Mouse (Mus musculus): ENCODE measurements around the gene Lrrc23. TPM values are rescaled to one million over a fixed set of nuclear protein-coding genes. Genes with fewer than 3 reads are reported as not detected.
"Not testable (repeated sequence)": the region's sequence is repeated elsewhere in the genome, so short reads cannot be mapped to it uniquely, and the experiment has no call there.

Lrrc23 gene
- polyA plus RNA-seq, 1 experiment from 2014 or later = 0.09 TPM

GRCm38 (mm10) chr6:124806446-124807140 is 27.1 kb upstream of the Lrrc23 start:
- Histone ChIP-seq H3K4me2 (peak overlapping the region; percentile 78), H3K36me3 (peaks cover 17% of the 10 kb centered on the region), H3K9ac (peak overlapping the region; percentile 80), H3K4me3 (peak overlapping the region; percentile 60), H3K27ac (replicated peaks) (peak overlapping the region; percentile 93), H3K4me1 (peaks cover 51% of the 10 kb centered on the region), H3K27me3 (replicated peaks) (no peaks in the 10 kb centered on the region), H3K9me3 (no peaks in the 10 kb centered on the region)
- no peak for ATAC-seq (ENCODE audit: extremely low read depth, insufficient number of reproducible peaks, low FRiP score, low TSS enrichment)
- 76% methylated on average over 7 of the region's 7 CpGs for WGBS

- no peaks in the 10 kb centered on the region for H3K27me3 ChIP-seq (replicated peaks)
- H3K4me3 ChIP-seq = peak overlapping the region; percentile 60
- peak overlapping the region; percentile 93 for H3K27ac ChIP-seq (replicated peaks)
- H3K9ac ChIP-seq = peak overlapping the region; percentile 80
- peak overlapping the region; percentile 78 for H3K4me2 ChIP-seq
- no peaks in the 10 kb centered on the region for H3K9me3 ChIP-seq
- peak; percentile 82 for ATAC-seq (ENCODE audit: extremely low read depth, insufficient number of reproducible peaks, low FRiP score, low TSS enrichment)
- WGBS = 2% methylated on average over 34 of the region's 34 CpGs
- peaks cover 8% of the 10 kb centered on the region for H3K36me3 ChIP-seq
- peaks cover 46% of the 10 kb centered on the region for H3K4me1 ChIP-seq
Measured at GRCm38 (mm10) chr6:124805341-124806321, 26.1 kb upstream of the Lrrc23 start.

DNA sequence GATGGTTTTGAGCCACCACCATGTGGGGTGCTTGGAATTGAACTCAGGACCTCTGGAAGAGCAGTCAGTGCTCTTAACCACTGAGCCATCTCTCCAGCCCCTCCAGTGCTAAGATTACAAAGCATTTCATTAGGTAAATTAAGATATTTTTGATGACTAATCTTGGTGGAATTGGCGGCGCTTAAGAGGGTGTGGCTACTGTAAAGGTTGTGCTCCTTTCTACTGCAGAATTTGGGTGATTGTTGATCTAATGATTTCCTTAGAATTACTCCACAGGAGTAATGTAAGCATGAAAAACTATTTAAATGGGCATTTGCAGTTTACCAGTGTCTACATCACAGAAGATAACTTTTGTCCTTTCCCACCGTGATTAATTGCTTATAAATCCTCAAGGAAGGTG is 24.8 kb upstream of the Lrrc23 start:
- no peak overlapping the region; the same call in 1 of the 2 replicates for H3K27ac ChIP-seq (replicated peaks)
- 78% methylated on average over 3 of the region's 3 CpGs for WGBS

GRCm38 (mm10) chr6:124803691-124804090 is 24.2 kb upstream of the Lrrc23 start:
- not testable (repeated sequence) for H3K9me3 ChIP-seq; H3K27me3 ChIP-seq (replicated peaks); H3K9ac ChIP-seq; H3K36me3 ChIP-seq; H3K4me3 ChIP-seq; H3K27ac ChIP-seq (replicated peaks); H3K4me2 ChIP-seq; ATAC-seq (ENCODE audit: extremely low read depth, insufficient number of reproducible peaks, low FRiP score, low TSS enrichment)
- WGBS = 88% methylated on average over 4 of the region's 4 CpGs
- peaks cover 34% of the 10 kb centered on the region for H3K4me1 ChIP-seq

More for the DNA sequence above, 24.8 kb upstream of the Lrrc23 start:
- no peak overlapping the region for H3K9ac ChIP-seq
- peaks cover 34% of the 10 kb centered on the region for H3K4me1 ChIP-seq
- no peak overlapping the region for H3K4me3 ChIP-seq
- H3K4me2 ChIP-seq = no peak overlapping the region; the same call in 1 of the 2 replicates
- no peaks in the 10 kb centered on the region for H3K27me3 ChIP-seq (replicated peaks)
- no peaks in the 10 kb centered on the region for H3K9me3 ChIP-seq
- no peaks in the 10 kb centered on the region for H3K36me3 ChIP-seq
- no peak for ATAC-seq (ENCODE audit: extremely low read depth, insufficient number of reproducible peaks, low FRiP score, low TSS enrichment)

DNA sequence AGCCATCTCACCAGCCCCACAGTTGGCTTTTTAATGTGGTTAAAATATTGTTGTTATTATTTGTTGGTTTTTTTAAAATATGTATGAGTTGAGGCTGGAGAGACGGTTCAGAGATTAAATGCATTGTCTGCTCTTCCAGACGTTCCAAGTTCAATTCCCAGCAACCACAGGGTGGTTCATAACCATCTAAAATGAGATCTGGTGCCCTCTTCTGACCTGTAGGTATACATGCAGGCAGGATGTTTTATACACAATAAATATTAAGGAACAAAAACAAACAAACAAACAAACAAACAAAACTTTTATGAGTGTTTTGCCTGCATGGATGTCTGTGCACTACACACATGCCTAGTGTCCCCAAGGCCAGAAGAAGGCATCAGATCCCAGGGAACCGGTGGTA is 23.5 kb upstream of the Lrrc23 start:
- Histone ChIP-seq H3K9me3 (no peaks in the 10 kb centered on the region), H3K4me2 (no peak overlapping the region), H3K9ac (no peak overlapping the region), H3K27ac (replicated peaks) (no peak overlapping the region), H3K4me3 (no peak overlapping the region), H3K36me3 (no peaks in the 10 kb centered on the region), H3K27me3 (replicated peaks) (no peaks in the 10 kb centered on the region), H3K4me1 (peaks cover 31% of the 10 kb centered on the region)
- 78% methylated on average over 3 of the region's 3 CpGs for WGBS
- no peak for ATAC-seq (ENCODE audit: extremely low read depth, insufficient number of reproducible peaks, low FRiP score, low TSS enrichment)

DNA sequence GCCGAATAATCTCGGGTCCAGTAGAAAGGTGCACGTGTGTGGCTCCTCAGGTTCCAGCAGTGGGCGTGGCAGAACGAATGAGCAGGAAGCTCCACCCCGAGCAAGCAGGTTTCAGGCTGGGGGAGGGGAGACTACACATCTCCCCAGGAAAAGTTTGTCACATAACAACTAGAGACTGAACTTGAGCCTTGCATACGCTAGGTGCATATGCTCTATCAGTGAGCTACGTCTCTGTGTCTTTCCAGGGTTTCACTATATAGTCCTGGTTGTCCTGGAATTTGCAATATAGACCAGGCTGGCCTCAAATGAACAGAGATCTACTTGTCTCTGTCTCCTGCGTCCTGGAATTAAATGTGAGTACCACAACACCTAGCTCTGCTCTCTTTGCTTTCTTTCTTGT is 22.9 kb upstream of the Lrrc23 start:
- H3K27ac ChIP-seq (replicated peaks); H3K27me3 ChIP-seq (replicated peaks); H3K9ac ChIP-seq; H3K9me3 ChIP-seq; H3K36me3 ChIP-seq; ATAC-seq (ENCODE audit: extremely low read depth, insufficient number of reproducible peaks, low FRiP score, low TSS enrichment): not testable (repeated sequence)
- 15% methylated on average over 5 of the region's 9 CpGs for WGBS
- H3K4me3 ChIP-seq = peak overlapping the region; percentile 35
- H3K4me1 ChIP-seq = peaks cover 25% of the 10 kb centered on the region
- H3K4me2 ChIP-seq = peak overlapping the region; percentile 60

DNA sequence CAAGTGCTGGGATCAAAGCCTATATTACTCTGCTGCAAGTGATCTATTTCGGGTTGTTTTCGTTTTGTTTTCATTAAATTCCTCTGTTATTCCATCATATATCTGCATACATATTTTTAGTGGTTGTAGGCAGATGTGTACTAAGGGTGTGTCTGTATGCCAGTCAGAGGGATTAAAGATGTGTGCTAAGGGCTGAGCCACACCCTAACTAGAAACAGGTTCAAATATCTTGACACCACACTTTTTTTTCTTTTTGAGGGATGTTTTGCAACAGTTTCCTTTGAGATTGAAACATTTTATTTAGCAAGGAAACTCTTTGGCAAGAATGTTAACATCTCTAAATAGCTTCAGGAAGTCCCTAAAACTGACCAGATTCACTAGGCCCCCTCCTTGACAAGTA is 16.7 kb upstream of the Lrrc23 start:
- no peak for ATAC-seq (ENCODE audit: extremely low read depth, insufficient number of reproducible peaks, low FRiP score, low TSS enrichment)
- no peaks in the 10 kb centered on the region for H3K27me3 ChIP-seq (replicated peaks)
- WGBS = 85% methylated on average over 2 of the region's 2 CpGs
- no peaks in the 10 kb centered on the region for H3K36me3 ChIP-seq
- no peaks in the 10 kb centered on the region for H3K4me1 ChIP-seq
- no peak overlapping the region for H3K4me2 ChIP-seq
- no peaks in the 10 kb centered on the region for H3K9me3 ChIP-seq
- H3K4me3 ChIP-seq = no peak overlapping the region
- no peak overlapping the region for H3K9ac ChIP-seq
- no peak overlapping the region for H3K27ac ChIP-seq (replicated peaks)

- Histone ChIP-seq H3K4me2 (no peak overlapping the region), H3K9me3 (no peaks in the 10 kb centered on the region), H3K4me1 (no peaks in the 10 kb centered on the region), H3K4me3 (no peak overlapping the region), H3K27me3 (replicated peaks) (no peaks in the 10 kb centered on the region), H3K27ac (replicated peaks) (no peak overlapping the region), H3K9ac (no peak overlapping the region), H3K36me3 (no peaks in the 10 kb centered on the region)
- 82% methylated on average over 4 of the region's 4 CpGs for WGBS
- ATAC-seq (ENCODE audit: extremely low read depth, insufficient number of reproducible peaks, low FRiP score, low TSS enrichment) = no peak
Measured at GRCm38 (mm10) chr6:124795781-124796180, 16.3 kb upstream of the Lrrc23 start.

- 76% methylated on average over 3 of the region's 3 CpGs for WGBS
- Histone ChIP-seq H3K4me1 (peaks cover 3% of the 10 kb centered on the region; the same call in 1 of the 2 replicates), H3K9me3 (no peaks in the 10 kb centered on the region), H3K27me3 (replicated peaks) (no peaks in the 10 kb centered on the region), H3K4me3 (no peak overlapping the region), H3K4me2 (no peak overlapping the region), H3K36me3 (no peaks in the 10 kb centered on the region), H3K9ac (no peak overlapping the region), H3K27ac (replicated peaks) (no peak overlapping the region)
- ATAC-seq (ENCODE audit: extremely low read depth, insufficient number of reproducible peaks, low FRiP score, low TSS enrichment) = no peak
Measured at GRCm38 (mm10) chr6:124791911-124792310, 12.4 kb upstream of the Lrrc23 start.

- ATAC-seq (ENCODE audit: extremely low read depth, insufficient number of reproducible peaks, low FRiP score, low TSS enrichment) = no peak
- Histone ChIP-seq H3K4me3 (no peak overlapping the region), H3K27ac (replicated peaks) (no peak overlapping the region), H3K9me3 (no peaks in the 10 kb centered on the region), H3K4me1 (peaks cover 3% of the 10 kb centered on the region; the same call in 1 of the 2 replicates), H3K9ac (no peak overlapping the region), H3K27me3 (replicated peaks) (no peaks in the 10 kb centered on the region), H3K36me3 (no peaks in the 10 kb centered on the region), H3K4me2 (no peak overlapping the region)
- 59% methylated on average over 4 of the region's 4 CpGs for WGBS
Measured at GRCm38 (mm10) chr6:124790121-124790520, 10.6 kb upstream of the Lrrc23 start.

DNA sequence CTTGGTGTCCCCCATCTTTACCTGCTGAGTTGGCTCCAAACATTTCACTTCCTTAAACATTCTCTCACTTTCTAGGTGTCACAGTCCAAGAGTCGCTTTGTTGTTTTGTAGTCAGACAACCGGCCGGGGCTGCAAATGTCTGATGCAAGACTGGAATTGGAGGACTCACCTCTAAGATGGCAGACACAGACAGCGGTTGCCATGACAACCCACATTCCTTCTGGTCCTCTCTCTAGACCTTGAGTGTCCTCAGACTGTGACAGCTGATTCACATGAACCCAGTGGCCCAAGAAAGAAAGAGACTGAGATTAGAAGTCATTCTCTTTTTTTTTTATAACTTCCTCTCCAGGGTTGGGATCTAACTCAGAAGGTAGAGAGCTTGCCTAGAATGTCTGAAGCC is 10.0 kb upstream of the Lrrc23 start:
- Histone ChIP-seq H3K4me2 (no peak overlapping the region), H3K27ac (replicated peaks) (no peak overlapping the region), H3K4me3 (no peak overlapping the region), H3K9ac (no peak overlapping the region), H3K36me3 (no peaks in the 10 kb centered on the region), H3K9me3 (no peaks in the 10 kb centered on the region), H3K4me1 (peaks cover 3% of the 10 kb centered on the region; the same call in 1 of the 2 replicates), H3K27me3 (replicated peaks) (no peaks in the 10 kb centered on the region)
- 82% methylated on average over 4 of the region's 4 CpGs for WGBS
- ATAC-seq (ENCODE audit: extremely low read depth, insufficient number of reproducible peaks, low FRiP score, low TSS enrichment) = no peak

Data from heart, embryonic 13.5 days (tissue).